Mouse (Mus musculus) myocyte (in vitro differentiated cells): ENCODE measurements around the gene Alg13. TPM values are rescaled to one million over a fixed set of nuclear protein-coding genes. Genes with fewer than 3 reads are reported as not detected.
A peak's percentile ranks its signal among the peaks of the same experiment; 100 is the strongest.

Source experiments
- H3K27me3 ChIP-seq: one replicate; pipeline ENCODE4 v1.6.1; 2011; ENCODE audit not compliant: control insufficient read depth, insufficient read depth, insufficient read length
- H3K36me3 ChIP-seq: one replicate; pipeline ENCODE4 v1.6.1; 2011; ENCODE audit not compliant: control insufficient read depth, insufficient read depth
- H3K4me2 ChIP-seq: one replicate; pipeline ENCODE4 v1.6.1; 2011; ENCODE audit warnings: low read depth, control low read depth
- H3K4me3 ChIP-seq: one replicate; pipeline ENCODE4 v1.5.1; 2011; ENCODE audit warnings: mild to moderate bottlenecking, control low read depth, moderate library complexity
- H3K79me2 ChIP-seq: one replicate; pipeline ENCODE4 v1.6.1; 2011; ENCODE audit not compliant: control insufficient read depth, insufficient read depth
- H3ac ChIP-seq: one replicate; pipeline ENCODE4 v1.6.1; 2011; ENCODE audit not compliant: control insufficient read depth, insufficient read length
- CEBPB ChIP-seq: IDR thresholded peaks from 2 replicates; pipeline ENCODE4 v1.6.1; 2011; ENCODE audit warnings: mild to moderate bottlenecking, moderate library complexity; ENCODE audit not compliant: poor library complexity, insufficient read depth, severe bottlenecking
- E2F4 ChIP-seq: IDR thresholded peaks from one replicate; pipeline ENCODE4 v1.6.1; 2011; ENCODE audit warnings: mild to moderate bottlenecking, control low read depth, moderate library complexity; ENCODE audit not compliant: insufficient read depth
- MAX ChIP-seq: IDR thresholded peaks from one replicate; pipeline ENCODE4 v1.6.1; 2011; ENCODE audit warnings: low read depth, mild to moderate bottlenecking, control low read depth
- MYOD1 ChIP-seq, 3 experiments: IDR thresholded peaks; one replicate each; pipeline ENCODE4 v1.6.1; 2011; ENCODE audit warnings: control low read depth in 2 of 3, low read depth in 2 of 3, mild to moderate bottlenecking in 2 of 3, moderate library complexity in 1 of 3; ENCODE audit not compliant: insufficient read length in 2 of 3, control insufficient read depth in 1 of 3
- MYOG ChIP-seq, 3 experiments: IDR thresholded peaks; one replicate each; pipeline ENCODE4 v1.6.1; 2011; ENCODE audit warnings: control low read depth in 2 of 3, low read depth in 2 of 3, mild to moderate bottlenecking in 2 of 3; ENCODE audit not compliant: insufficient read length in 2 of 3, control insufficient read depth in 1 of 3, insufficient read depth in 1 of 3
- POLR2A ChIP-seq: IDR thresholded peaks from one replicate; pipeline ENCODE4 v1.6.1; 2011; ENCODE audit warnings: low read depth, mild to moderate bottlenecking, control low read depth, moderate library complexity; ENCODE audit not compliant: insufficient read length
- POLR2AphosphoS2 ChIP-seq: IDR thresholded peaks from one replicate; pipeline ENCODE4 v1.6.1; 2011; ENCODE audit warnings: low read depth, control low read depth; ENCODE audit not compliant: insufficient read length
- REST ChIP-seq: IDR thresholded peaks from one replicate; pipeline ENCODE4 v1.6.1; 2011; ENCODE audit warnings: mild to moderate bottlenecking, control low read depth, moderate library complexity; ENCODE audit not compliant: insufficient read depth, insufficient read length
- SRF ChIP-seq: IDR thresholded peaks from one replicate; pipeline ENCODE4 v1.6.1; 2011; ENCODE audit warnings: low read depth; ENCODE audit not compliant: control insufficient read depth, insufficient read length
- TCF12 ChIP-seq: IDR thresholded peaks from one replicate; pipeline ENCODE4 v1.6.1; 2011; ENCODE audit warnings: mild to moderate bottlenecking, control low read depth; ENCODE audit not compliant: poor library complexity, insufficient read depth, severe bottlenecking
- TCF3 ChIP-seq: IDR thresholded peaks from one replicate; pipeline ENCODE4 v1.6.1; 2011; ENCODE audit warnings: low read depth, control low read depth; ENCODE audit not compliant: insufficient read length
- USF1 ChIP-seq: IDR thresholded peaks from one replicate; pipeline ENCODE4 v1.6.1; 2011; ENCODE audit warnings: low read depth, mild to moderate bottlenecking, control low read depth, moderate library complexity
- polyA plus RNA-seq: library from polyadenylated mRNA; unstranded; fragments of >200 nt; fragmentation: generic; extraction: Trizol; gene quantifications from one replicate; pipeline ENCODE4 v1.2.1, GENCODE M21; 2012; ENCODE audit warnings: missing spikeins

Alg13 gene
- 3.6 TPM for polyA plus RNA-seq

GRCm38 (mm10) chrX:144317548-144318163 lies at the start of gene Alg13:
Gene Alg13, plus strand, starts transcription at chrX:144317804.
- Histone ChIP-seq H3K79me2 (no peaks in the 10 kb centered on the region), H3K27me3 (no peaks in the 10 kb centered on the region), H3K36me3 (no peaks in the 10 kb centered on the region), H3K4me2 (peak within 1 kb of the TSS; percentile 82), H3K4me3 (peak within 1 kb of the TSS; percentile 48), H3ac (peak within 1 kb of the TSS; percentile 35)
- TF ChIP-seq MAX, result no peak
- peak; percentile 32 for TF ChIP-seq E2F4
- no peak for TF ChIP-seq USF1
- no peak for TF ChIP-seq CEBPB
- peak; percentile 63 for TF ChIP-seq POLR2A

GRCm38 (mm10) chrX:144268606-144269005 lies 49.0 kb upstream of the Alg13 start:
- Histone ChIP-seq H3K79me2 (no peaks in the 10 kb centered on the region), H3K27me3 (no peaks in the 10 kb centered on the region), H3ac (no peak overlapping the region), H3K36me3 (no peaks in the 10 kb centered on the region), H3K4me3 (no peak overlapping the region), H3K4me2 (no peak overlapping the region)
- no peak for TF ChIP-seq REST
- TF ChIP-seq POLR2AphosphoS2, result no peak
- no peak for TF ChIP-seq E2F4
- no peak for TF ChIP-seq TCF12
- TF ChIP-seq MAX, result no peak
- no peak for TF ChIP-seq CEBPB
- TF ChIP-seq TCF3, result no peak
- no peak for TF ChIP-seq POLR2A
- no peak for TF ChIP-seq USF1
- TF ChIP-seq MYOD1 (IDR thresholded peaks at IDR 0.05; ENCODE audit: control insufficient read depth in 1 of 3, insufficient read length in 2 of 3, low read depth in 2 of 3), result no peak
- no peak for TF ChIP-seq MYOG (IDR thresholded peaks at IDR 0.05; ENCODE audit: control insufficient read depth in 1 of 3, insufficient read depth in 1 of 3, insufficient read length in 2 of 3, low read depth in 2 of 3)
- TF ChIP-seq SRF, result no peak

- no peaks in the 10 kb centered on the region for H3K36me3 ChIP-seq
- TF ChIP-seq E2F4 (no peak), TCF3 (no peak), USF1 (no peak), MYOG (IDR thresholded peaks at IDR 0.05; ENCODE audit: control insufficient read depth in 1 of 3, insufficient read depth in 1 of 3, insufficient read length in 2 of 3, low read depth in 2 of 3) (no peak), REST (no peak), CEBPB (no peak), POLR2A (no peak), TCF12 (no peak), SRF (no peak), MYOD1 (IDR thresholded peaks at IDR 0.05; ENCODE audit: control insufficient read depth in 1 of 3, insufficient read length in 2 of 3, low read depth in 2 of 3) (no peak), MAX (no peak)
Measured at GRCm38 (mm10) chrX:144301476-144301875, 16.1 kb upstream of the Alg13 start.

GRCm38 (mm10) chrX:144305659-144306058 lies 11.9 kb upstream of the Alg13 start:
- Histone ChIP-seq H3K4me3 (no peak overlapping the region), H3ac (no peak overlapping the region), H3K27me3 (no peaks in the 10 kb centered on the region)

More at GRCm38 (mm10) chrX:144301476-144301875, 16.1 kb upstream of the Alg13 start:
- Histone ChIP-seq H3K79me2 (no peaks in the 10 kb centered on the region), H3K4me2 (no peak overlapping the region), H3K4me3 (no peak overlapping the region), H3ac (no peak overlapping the region), H3K27me3 (no peaks in the 10 kb centered on the region)

GRCm38 (mm10) chrX:144314041-144314440 lies 3.6 kb upstream of the Alg13 start:
- Histone ChIP-seq H3K36me3 (no peaks in the 10 kb centered on the region), H3K27me3 (no peaks in the 10 kb centered on the region), H3K4me3 (no peak overlapping the region), H3K4me2 (no peak overlapping the region), H3ac (no peak overlapping the region), H3K79me2 (no peaks in the 10 kb centered on the region)
- TF ChIP-seq E2F4 (no peak), MYOD1 (IDR thresholded peaks at IDR 0.05; ENCODE audit: control insufficient read depth in 1 of 3, insufficient read length in 2 of 3, low read depth in 2 of 3) (no peak), CEBPB (no peak), TCF12 (no peak), REST (no peak), POLR2A (no peak)

More at GRCm38 (mm10) chrX:144305659-144306058, 11.9 kb upstream of the Alg13 start:
- TF ChIP-seq POLR2AphosphoS2 (no peak), TCF3 (no peak)
- H3K79me2 ChIP-seq, result no peaks in the 10 kb centered on the region
- H3K4me2 ChIP-seq, result no peak overlapping the region
- no peaks in the 10 kb centered on the region for H3K36me3 ChIP-seq
